Comparison of ENCODE assay signal across 9 mouse cellular contexts in the genomic region with DNA sequence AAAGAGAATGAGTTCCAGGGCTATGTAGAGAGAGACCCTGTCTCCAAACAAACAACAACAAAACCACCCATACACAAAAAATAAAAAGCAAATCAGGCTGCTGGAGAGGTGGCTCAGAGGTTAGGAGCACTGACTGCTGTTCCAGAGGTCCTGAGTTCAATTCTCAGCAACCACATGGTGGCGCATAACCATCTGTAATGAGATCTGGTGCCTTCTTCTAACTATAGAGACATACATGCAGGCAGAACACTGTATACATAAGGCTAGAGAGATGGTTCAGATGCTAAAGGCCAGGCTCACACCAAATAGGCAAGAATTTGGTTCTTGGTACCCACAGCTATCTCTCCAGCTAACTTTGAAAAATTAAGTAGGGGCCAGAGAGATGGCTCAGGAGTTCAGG. TPM values are rescaled to one million over a fixed set of nuclear protein-coding genes. Genes with fewer than 3 reads are reported as not detected.
DNase-seq lines count a peak whose midpoint lies in the region; ATAC-seq and TF ChIP-seq lines count a peak whose summit lies in the region.
"Had no signal": no experiment of that assay in that cellular context is flagged by ENCODE, and none has a peak within 500 bp of the region (broad histone marks: within the 10 kb centered on the region; RNA-seq: fewer than 3 reads in every experiment).

No protein-coding gene starts in this region.

- no peaks in the 10 kb centered on the region for H3K9me3 ChIP-seq in midbrain, postnatal 0 days (ENCODE audit: low read length)
- no peaks in the 10 kb centered on the region for H3K9me3 ChIP-seq in midbrain, embryonic 10.5 days (replicated peaks)
- H3K9me3 ChIP-seq: hindbrain, embryonic 12.5 days had no signal

- H3K27ac ChIP-seq in midbrain, postnatal 0 days (ENCODE audit: low read depth, low read length): no peak overlapping the region
- H3K27ac ChIP-seq in midbrain, embryonic 10.5 days (replicated peaks): no peak overlapping the region
- H3K27ac ChIP-seq: hindbrain, embryonic 12.5 days had no signal

- WGBS in midbrain, postnatal 0 days: 11% methylated on average over 1 of the region's 1 CpGs
- WGBS in midbrain, embryonic 10.5 days: 25% methylated on average over 1 of the region's 1 CpGs

- no peaks in the 10 kb centered on the region for H3K36me3 ChIP-seq in midbrain, postnatal 0 days (ENCODE audit: insufficient read depth, low read length)
- no peaks in the 10 kb centered on the region for H3K36me3 ChIP-seq in midbrain, embryonic 10.5 days
- H3K36me3 ChIP-seq: hindbrain, embryonic 12.5 days had no signal

- H3K4me1 ChIP-seq in midbrain, postnatal 0 days (ENCODE audit: insufficient read depth, low read length): no peaks in the 10 kb centered on the region
- no peaks in the 10 kb centered on the region for H3K4me1 ChIP-seq in midbrain, embryonic 10.5 days
- H3K4me1 ChIP-seq: hindbrain, embryonic 12.5 days had no signal

- TF ChIP-seq CTCF in midbrain, postnatal 0 days (IDR thresholded peaks at IDR 0.05): peak; percentile 57

- no peaks in the 10 kb centered on the region for H3K27me3 ChIP-seq in midbrain, postnatal 0 days (ENCODE audit: insufficient read depth, low read length)
- no peaks in the 10 kb centered on the region for H3K27me3 ChIP-seq in midbrain, embryonic 10.5 days (ENCODE audit: low read depth, poor library complexity, severe bottlenecking)
- H3K27me3 ChIP-seq: hindbrain, embryonic 12.5 days had no signal

- no peak overlapping the region for H3K9ac ChIP-seq in midbrain, postnatal 0 days (replicated peaks; ENCODE audit: low read length, poor library complexity, severe bottlenecking)
- H3K9ac ChIP-seq: hindbrain, embryonic 12.5 days had no signal

- no peak overlapping the region for H3K4me3 ChIP-seq in midbrain, postnatal 0 days (ENCODE audit: low read depth, low read length)
- H3K4me3 ChIP-seq in midbrain, embryonic 10.5 days: no peak overlapping the region
- H3K4me3 ChIP-seq: hindbrain, embryonic 12.5 days had no signal

- H3K4me2 ChIP-seq in midbrain, postnatal 0 days (ENCODE audit: low read depth, low read length, poor library complexity, severe bottlenecking): no peak overlapping the region
- H3K4me2 ChIP-seq: hindbrain, embryonic 12.5 days had no signal

- 0 out of 2 replicates have a peak, but pooled peaks have one; percentile 55 for ATAC-seq in frontal cortex, adult (ENCODE audit: low TSS enrichment)
- ATAC-seq in midbrain, postnatal 0 days (ENCODE audit: low FRiP score): no peak

- no peak for DNase-seq in frontal cortex, postnatal 10 days (ENCODE audit: low spot score in 2 of 2)
- DNase-seq in midbrain, postnatal 0 days (ENCODE audit: low spot score): no peak
- no peak for DNase-seq in midbrain, embryonic 10.5 days (ENCODE audit: low spot score)
- DNase-seq in lung, postnatal 10 days: peak; percentile 35
- peak; percentile 52 to 54 for DNase-seq in thymus, postnatal 36 days
- DNase-seq in adrenal gland, adult 8-10 months: no peak
- DNase-seq in adrenal gland, adult 2 months: no peak

RNA-seq across cellular contexts. Expression of gene Lrrn4cl, which starts 8.4 kb away (rescaled TPM):
- 2.7 and 3.5 TPM in 2 replicates for total RNA-seq in midbrain, postnatal 0 days (2014; rRNA removed)
- 2.0 and 2.1 TPM in 2 replicates for polyA plus RNA-seq in midbrain, postnatal 0 days (2015; fragmentation: Nextera tagmentation; extraction: Ambion mirVana)
- 0.57 TPM in 2 replicates for polyA plus RNA-seq in midbrain, embryonic 10.5 days (2016; fragmentation: Nextera tagmentation; extraction: Ambion mirVana)
- total RNA-seq in adrenal gland, adult 8-10 months (2022): 1 to 10 TPM; 2.6 to 4.5 (median 3.3) TPM
- 1 to 10 TPM; 2.2 to 6.2 TPM for total RNA-seq in adrenal gland, adult 2 months (2021)
- 1.2 and 1.3 TPM in 2 replicates for polyA plus RNA-seq in adrenal gland, adult 2 months (2012; rRNA removed)

RNA-seq across cellular contexts. Expression of gene Ubxn1, which starts 12.3 kb away (rescaled TPM):
- 73.5 and 73.8 TPM in 2 replicates for total RNA-seq in midbrain, postnatal 0 days (2014; rRNA removed)
- polyA plus RNA-seq in midbrain, postnatal 0 days (2015; fragmentation: Nextera tagmentation; extraction: Ambion mirVana): 142 and 143 TPM in 2 replicates
- polyA plus RNA-seq in midbrain, embryonic 10.5 days (2016; fragmentation: Nextera tagmentation; extraction: Ambion mirVana): 203 and 205 TPM in 2 replicates
- 100 to 1,000 TPM; 203 to 231 (median 218) TPM for total RNA-seq in adrenal gland, adult 8-10 months (2022)
- total RNA-seq in adrenal gland, adult 2 months (2021): 100 to 1,000 TPM; 197 to 224 TPM
- polyA plus RNA-seq in adrenal gland, adult 2 months (2012; rRNA removed): 140 and 142 TPM in 2 replicates

RNA-seq across cellular contexts. Expression of gene Gng3, which starts 20.0 kb away (rescaled TPM):
- total RNA-seq in midbrain, postnatal 0 days (2014; rRNA removed): 103 and 119 TPM in 2 replicates
- 746 and 809 TPM in 2 replicates for polyA plus RNA-seq in midbrain, postnatal 0 days (2015; fragmentation: Nextera tagmentation; extraction: Ambion mirVana)
- 60.0 and 104 TPM in 2 replicates for polyA plus RNA-seq in midbrain, embryonic 10.5 days (2016; fragmentation: Nextera tagmentation; extraction: Ambion mirVana)
- total RNA-seq in adrenal gland, adult 8-10 months (2022): 1 to 10 TPM; 4.7 to 9.8 (median 8.7) TPM
- total RNA-seq in adrenal gland, adult 2 months (2021): 1 to 10 TPM; 5.7 to 7.0 TPM
- polyA plus RNA-seq in adrenal gland, adult 2 months (2012; rRNA removed): 6.8 and 7.3 TPM in 2 replicates

RNA-seq across cellular contexts. Expression of gene Uqcc3, which starts 21.7 kb away (rescaled TPM):
- total RNA-seq in midbrain, postnatal 0 days (2014; rRNA removed): 22.6 and 26.5 TPM in 2 replicates
- polyA plus RNA-seq in midbrain, postnatal 0 days (2015; fragmentation: Nextera tagmentation; extraction: Ambion mirVana): 64.2 and 65.0 TPM in 2 replicates
- polyA plus RNA-seq in midbrain, embryonic 10.5 days (2016; fragmentation: Nextera tagmentation; extraction: Ambion mirVana): 58.2 and 61.1 TPM in 2 replicates
- total RNA-seq in adrenal gland, adult 8-10 months (2022): 10 to 100 TPM; 53.2 to 91.0 (median 63.1) TPM
- total RNA-seq in adrenal gland, adult 2 months (2021): 10 to 100 TPM; 48.7 to 76.9 TPM
- polyA plus RNA-seq in adrenal gland, adult 2 months (2012; rRNA removed): 16.0 and 18.1 TPM in 2 replicates

RNA-seq across cellular contexts. Expression of gene Bscl2, which starts 21.8 kb away (rescaled TPM):
- total RNA-seq in midbrain, postnatal 0 days (2014; rRNA removed): 112 and 121 TPM in 2 replicates
- polyA plus RNA-seq in midbrain, postnatal 0 days (2015; fragmentation: Nextera tagmentation; extraction: Ambion mirVana): 101 and 108 TPM in 2 replicates
- polyA plus RNA-seq in midbrain, embryonic 10.5 days (2016; fragmentation: Nextera tagmentation; extraction: Ambion mirVana): 55.2 and 63.4 TPM in 2 replicates
- total RNA-seq in adrenal gland, adult 8-10 months (2022): 100 to 1,000 TPM in 3 of 4 experiments, 10 to 100 TPM in 1; 96.6 to 137 (median 126) TPM
- total RNA-seq in adrenal gland, adult 2 months (2021): 100 to 1,000 TPM; 178 to 191 TPM
- 373 and 386 TPM in 2 replicates for polyA plus RNA-seq in adrenal gland, adult 2 months (2012; rRNA removed)

Comparison
In these comparisons a context has a peak if more than half of its experiments do, and no peak if none do; other contexts are left out.
1. DNase-seq: peak in lung, postnatal 10 days (single experiment) and thymus, postnatal 36 days (2 of 2); none in frontal cortex, postnatal 10 days (0 of 2), midbrain, postnatal 0 days (single experiment), midbrain, embryonic 10.5 days (single experiment), adrenal gland, adult 8-10 months (single experiment) and adrenal gland, adult 2 months (single experiment).